Mouse (Mus musculus) spleen, postnatal 4 days (tissue): ENCODE data around the gene Ces2b.
"Not testable (repeated sequence)": the region's sequence is repeated elsewhere in the genome, so short reads cannot be mapped to it uniquely, and the experiment has no call there.

ENCODE experiments used
- DNase-seq, 2 experiments: peaks; one replicate each; pipeline ENCODE4 v3.0.0; 2022; ENCODE audit warnings: low spot score in 2 of 2

Gene Ces2b

DNA sequence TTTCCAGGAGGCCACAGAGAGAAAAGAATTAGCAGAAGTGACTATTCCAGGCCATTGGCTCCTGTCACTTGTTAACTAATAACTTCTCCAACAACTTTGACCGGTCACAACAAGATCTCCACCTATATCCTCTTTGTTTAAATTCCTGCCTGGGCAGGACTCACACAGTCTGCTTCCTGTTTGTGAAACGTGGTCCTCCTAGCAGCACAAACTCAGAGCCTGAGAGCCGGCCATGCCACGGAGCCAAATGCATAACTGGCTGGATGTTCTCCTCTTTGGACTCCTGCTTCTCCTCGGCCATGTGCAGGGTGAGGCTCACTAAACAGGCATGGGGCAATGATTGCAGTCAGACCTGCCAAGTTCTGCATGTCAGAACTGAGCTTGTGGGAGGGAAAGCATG, at the start of gene Ces2b:
Gene Ces2b, plus strand, starts transcription at position 133 of the 400 bp plus-strand sequence.
- DNase-seq = peak in 1 of 2 experiments; percentile 46

DNA sequence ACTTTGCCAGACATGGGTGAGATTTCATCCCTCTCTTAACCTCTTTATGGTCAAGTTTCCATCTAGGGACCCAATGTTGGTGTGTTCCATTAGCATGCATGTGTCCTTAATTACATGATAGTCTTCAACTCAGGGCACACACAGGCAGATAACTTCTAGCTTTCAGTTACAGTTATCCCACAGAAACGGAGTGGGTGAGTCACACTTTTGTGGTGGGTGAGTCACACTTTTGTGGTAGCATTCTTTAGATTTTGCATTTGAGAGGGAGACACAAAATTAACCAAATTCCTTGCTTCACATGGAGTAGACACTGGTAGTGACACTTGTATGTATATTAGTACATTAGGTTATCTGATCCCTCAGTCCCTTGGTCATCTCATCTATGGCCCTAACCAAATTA, 44.3 kb upstream of the Ces2b start:
- no peak for DNase-seq

DNA sequence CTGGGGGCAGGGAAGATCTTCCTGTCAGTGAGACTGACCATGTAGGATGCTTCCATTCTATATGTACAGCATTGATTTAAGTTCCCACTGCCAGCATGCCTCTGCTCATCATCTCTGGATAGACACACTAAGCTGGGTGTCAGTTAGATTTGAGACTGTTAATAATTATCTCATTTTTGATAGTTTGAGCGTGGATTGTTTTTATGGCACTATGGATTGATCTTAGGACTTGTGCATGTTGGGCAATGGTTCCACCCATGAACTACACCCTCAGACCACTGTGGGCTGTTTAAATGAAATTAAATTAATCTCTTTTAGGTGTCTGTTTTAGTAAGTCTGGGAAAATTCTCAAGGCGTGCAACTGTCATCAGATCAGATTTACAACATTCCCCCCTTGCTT, 42.4 kb upstream of the Ces2b start:
- DNase-seq = no peak

GRCm38 (mm10) chr8:104789886-104790680, 41.3 kb upstream of the Ces2b start:
- DNase-seq = no peak

DNA sequence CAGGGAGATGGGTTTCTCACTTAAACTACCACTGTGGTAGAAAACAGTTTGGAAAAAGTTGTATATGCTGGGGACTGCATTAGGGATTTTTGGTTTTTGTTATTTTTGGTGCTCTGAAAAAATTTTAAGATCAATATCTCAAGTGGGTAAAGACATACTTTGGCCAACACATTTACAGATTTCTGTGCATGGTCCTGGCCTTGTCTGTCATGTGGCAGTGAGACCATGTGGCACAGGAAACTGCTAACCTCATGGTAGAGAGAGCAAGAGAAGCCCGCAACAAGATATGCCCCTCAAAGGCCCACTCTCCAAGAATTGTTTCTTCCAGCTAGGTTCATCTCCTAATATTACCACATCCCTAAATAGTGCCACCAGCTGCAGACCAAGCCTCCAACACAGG, 32.0 kb upstream of the Ces2b start:
- no peak for DNase-seq

DNA sequence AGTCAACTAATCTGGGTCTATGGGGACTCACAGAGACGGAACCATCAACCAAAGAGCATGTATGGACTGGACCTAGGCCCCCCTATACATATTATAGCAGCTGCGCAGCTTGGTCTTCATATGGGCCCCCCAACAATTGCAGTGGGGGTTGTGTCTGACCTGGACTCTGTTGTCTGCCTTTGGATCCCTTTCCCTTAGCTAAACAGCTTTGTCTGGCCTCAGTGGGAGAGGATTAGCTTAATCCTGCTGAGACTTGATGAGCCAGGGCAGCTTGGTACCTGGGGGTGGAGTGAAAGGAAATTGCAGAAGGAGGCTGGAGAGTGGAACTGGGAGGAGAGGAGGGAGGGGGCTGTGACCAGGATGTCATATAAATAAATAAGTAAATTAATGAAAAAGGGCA, 25.2 kb upstream of the Ces2b start:
- DNase-seq = no peak

DNA sequence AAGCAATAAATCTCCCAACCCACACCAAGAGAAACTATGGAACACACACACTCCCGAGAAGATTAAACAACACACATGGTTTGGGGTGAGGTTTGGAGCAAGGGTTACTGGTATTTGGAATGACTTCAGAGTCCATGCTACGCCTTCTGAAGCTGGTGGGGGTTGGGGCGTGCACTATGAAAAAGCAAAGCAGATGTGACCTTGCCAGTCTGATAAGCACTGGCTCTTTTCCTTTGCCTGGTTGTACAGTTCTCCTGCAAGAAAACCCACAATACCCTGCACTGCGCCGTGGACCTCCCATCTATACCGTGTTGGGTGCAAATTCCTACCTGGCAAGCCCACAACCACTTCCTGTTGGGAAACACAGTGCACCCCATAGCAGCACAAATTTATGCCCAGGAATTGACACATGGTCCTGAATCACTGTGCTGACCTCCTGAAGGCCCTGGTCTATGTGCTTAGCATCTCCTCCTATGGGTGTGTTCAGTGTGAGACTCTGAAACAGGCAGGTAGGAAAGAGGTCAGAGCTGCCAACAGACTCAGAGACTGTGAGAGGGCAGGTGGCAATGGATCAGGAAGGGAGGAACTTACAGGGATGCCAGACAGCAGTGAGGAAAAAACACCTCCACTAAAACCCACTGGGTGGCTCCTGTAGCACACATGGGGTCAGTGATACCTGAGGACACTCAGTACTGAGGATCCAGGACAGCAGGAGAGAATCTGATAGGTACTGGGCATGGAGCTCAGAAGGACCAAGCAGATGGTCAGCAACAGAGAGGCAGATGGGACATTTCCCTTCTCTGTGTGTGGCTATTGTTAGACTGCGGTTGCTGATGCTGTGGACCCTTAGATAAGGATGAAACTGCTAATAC, 22.6 kb upstream of the Ces2b start:
- DNase-seq = no peak

DNA sequence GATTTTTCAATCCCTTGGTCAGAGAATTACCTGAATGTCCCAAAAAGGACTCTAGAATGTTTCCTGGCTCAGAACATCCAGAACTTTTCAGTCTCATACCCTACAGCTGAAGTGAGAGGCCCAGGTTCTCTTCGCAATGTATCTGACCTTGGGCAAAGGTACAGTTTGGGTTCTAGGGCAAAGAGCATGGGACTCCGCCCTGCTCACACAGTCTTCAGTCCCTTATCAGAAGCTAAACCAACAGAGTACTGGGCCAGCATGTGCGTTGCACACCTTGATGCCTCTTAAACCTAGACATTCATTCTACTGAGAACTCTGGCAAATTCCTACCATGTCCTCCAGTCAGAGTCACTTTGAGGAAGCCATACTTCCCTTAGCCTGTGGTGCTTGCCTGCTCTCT, 21.9 kb upstream of the Ces2b start:
- no peak for DNase-seq

- DNase-seq = no peak
Observed at GRCm38 (mm10) chr8:104826912-104827311, 4.5 kb upstream of the Ces2b start.

GRCm38 (mm10) chr8:104828221-104828620, 3.2 kb upstream of the Ces2b start:
- DNase-seq = no peak

DNA sequence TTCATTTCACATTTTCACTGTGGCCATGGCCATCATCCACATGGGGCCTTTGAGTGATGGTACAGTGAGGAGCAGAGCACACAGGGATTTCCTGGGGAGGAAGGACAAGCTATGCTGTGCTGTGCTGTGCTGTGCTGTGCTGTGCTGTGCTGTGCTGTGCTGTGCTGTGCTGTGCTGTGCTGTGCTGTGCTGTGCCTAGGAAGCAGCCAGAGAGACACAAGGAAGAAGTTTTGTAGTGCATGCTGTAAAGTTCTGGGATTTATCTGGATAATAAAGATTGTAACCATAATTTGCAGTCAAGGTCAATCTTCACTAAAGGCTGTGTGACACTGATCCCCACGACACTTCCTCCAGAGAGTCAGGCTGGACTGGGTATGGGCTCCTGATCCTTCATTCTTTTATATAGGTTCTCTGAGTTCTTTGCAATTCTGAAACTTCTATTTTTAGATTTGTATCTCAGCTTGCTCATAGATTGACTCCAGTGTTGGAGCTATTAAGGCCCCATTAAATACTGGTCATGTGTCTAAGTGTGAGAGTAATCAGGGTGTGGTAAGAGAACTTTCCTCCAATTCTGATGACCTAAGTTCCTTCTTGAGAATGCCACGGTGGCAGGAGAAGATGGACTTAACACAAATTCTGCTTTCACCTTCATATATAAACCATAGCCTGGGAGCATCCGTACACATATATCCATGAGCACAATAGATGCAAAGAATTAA, 10.1 kb downstream of the Ces2b start:
- DNase-seq = peak in 1 of 2 experiments; percentile 22

DNA sequence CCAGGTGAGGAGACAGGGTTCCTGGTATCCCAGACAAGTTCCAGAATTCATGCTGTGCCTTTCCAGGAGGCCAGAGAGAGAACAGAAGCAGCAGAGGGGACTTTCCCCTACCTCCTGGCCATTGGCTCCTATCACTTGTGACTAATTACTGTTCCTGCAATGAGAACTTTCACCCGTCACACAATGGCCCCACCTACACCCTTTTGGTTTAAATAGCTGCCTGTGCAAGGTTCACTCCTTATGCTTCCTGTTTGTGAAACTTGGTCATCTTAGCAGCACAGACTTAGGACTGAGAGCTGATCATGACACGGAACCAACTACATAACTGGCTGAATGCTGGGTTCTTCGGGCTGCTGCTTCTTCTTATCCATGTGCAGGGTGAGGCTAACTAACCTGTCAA, 15.5 kb downstream of the Ces2b start, which contains the start of gene Ces2c:
Gene Ces2c, plus strand, starts transcription at position 238 of the 400 bp plus-strand sequence.
- DNase-seq = peak in 1 of 2 experiments; percentile 29

- peak in 1 of 2 experiments; percentile 34 for DNase-seq
Observed at GRCm38 (mm10) chr8:104847741-104848462, 16.5 kb downstream of the Ces2b start.

DNA sequence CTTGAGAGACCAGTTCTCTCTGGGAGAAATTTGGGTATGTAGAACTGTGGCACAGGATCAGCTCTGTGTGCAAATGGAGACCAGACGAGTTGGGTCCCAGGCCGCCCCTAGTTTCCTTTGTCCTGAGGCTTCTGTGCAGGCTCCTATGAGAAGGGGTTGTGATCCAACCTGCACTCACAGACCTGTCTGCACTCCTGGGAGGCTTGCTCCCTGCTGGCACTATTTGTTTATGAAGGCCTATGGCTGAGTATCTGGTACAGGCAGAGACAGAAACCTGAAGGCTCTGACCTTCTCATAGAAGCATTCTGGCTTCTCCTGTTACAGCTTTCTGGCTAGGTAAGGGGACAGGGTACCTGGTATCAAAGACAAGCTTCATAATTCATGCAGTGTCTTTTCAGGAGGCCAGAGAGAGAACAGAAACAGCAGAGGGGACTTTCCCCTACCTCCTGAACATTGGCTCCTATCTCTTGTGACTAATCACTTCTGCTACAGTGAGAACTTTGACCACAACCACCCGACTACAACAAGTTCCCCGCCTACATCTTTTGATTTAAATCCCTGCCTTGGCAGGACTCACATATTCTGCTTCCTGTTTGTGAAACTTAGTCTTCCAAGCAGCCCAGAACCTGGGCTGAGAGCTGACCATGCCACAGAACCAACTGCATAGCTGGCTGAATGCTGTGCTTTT, 35.6 kb downstream of the Ces2b start:
- DNase-seq = not testable (repeated sequence)

DNA sequence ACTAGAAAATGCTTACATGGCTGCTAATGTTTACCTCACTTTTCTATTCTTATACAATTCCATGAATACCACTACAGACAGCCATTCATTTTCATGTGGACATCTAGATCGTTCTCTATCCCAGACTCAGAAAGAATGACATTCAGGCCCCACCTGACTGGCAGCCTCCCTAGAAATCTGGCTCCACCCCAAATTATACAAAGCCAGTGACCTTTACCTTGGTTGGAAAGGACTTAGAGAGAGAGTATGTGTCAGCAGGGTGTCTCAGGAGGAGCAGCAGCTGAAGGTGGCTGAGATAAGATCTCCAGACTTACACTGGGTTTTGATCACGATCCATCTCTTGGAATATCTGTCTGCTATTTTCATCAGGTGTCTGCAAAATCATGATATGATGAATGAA, 37.5 kb downstream of the Ces2b start:
- DNase-seq = not testable (repeated sequence)

DNA sequence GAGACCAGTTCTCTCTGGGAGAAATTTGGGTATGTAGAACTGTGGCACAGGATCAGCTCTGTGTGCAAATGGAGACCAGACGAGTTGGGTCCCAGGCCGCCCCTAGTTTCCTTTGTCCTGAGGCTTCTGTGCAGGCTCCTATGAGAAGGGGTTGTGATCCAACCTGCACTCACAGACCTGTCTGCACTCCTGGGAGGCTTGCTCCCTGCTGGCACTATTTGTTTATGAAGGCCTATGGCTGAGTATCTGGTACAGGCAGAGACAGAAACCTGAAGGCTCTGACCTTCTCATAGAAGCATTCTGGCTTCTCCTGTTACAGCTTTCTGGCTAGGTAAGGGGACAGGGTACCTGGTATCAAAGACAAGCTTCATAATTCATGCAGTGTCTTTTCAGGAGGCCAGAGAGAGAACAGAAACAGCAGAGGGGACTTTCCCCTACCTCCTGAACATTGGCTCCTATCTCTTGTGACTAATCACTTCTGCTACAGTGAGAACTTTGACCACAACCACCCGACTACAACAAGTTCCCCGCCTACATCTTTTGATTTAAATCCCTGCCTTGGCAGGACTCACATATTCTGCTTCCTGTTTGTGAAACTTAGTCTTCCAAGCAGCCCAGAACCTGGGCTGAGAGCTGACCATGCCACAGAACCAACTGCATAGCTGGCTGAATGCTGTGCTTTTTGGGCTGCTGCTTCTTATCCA, 55.0 kb downstream of the Ces2b start:
- not testable (repeated sequence) for DNase-seq
